Mouse (Mus musculus) erythroid progenitor cell, adult 5-6 weeks (primary cell): ENCODE measurements around the gene Zfp655. TPM values are rescaled to one million over a fixed set of nuclear protein-coding genes. Genes with fewer than 3 reads are reported as not detected.
"Not testable (repeated sequence)": the region's sequence is repeated elsewhere in the genome, so short reads cannot be mapped to it uniquely, and the experiment has no call there.

ENCODE experiments used
- ATAC-seq: replicated peaks from 2 replicates; pipeline ENCODE4 v1.8.0; 2016; ENCODE audit warnings: moderate number of reproducible peaks, mild to moderate bottlenecking, moderate TSS enrichment, inconsistent platforms; ENCODE audit not compliant: poor library complexity, low FRiP score, severe bottlenecking
- total RNA-seq, 2 experiments: library from RNA; stranded (forward) in 1 of 2; stranded (reverse) in 1 of 2; fragments of 150-400 nt in 1 of 2; fragments of 186-747, 209-891 nt in 1 of 2; gene quantifications; 2 replicates each; pipeline versions ENCODE4 v1.2.3 to v1.2.4; 2015 to 2017; ENCODE audit warnings: low replicate concordance in 2 of 2

Zfp655 gene
- total RNA-seq, 2 experiments from 2014 or later = 16.3 to 21.4 TPM

DNA sequence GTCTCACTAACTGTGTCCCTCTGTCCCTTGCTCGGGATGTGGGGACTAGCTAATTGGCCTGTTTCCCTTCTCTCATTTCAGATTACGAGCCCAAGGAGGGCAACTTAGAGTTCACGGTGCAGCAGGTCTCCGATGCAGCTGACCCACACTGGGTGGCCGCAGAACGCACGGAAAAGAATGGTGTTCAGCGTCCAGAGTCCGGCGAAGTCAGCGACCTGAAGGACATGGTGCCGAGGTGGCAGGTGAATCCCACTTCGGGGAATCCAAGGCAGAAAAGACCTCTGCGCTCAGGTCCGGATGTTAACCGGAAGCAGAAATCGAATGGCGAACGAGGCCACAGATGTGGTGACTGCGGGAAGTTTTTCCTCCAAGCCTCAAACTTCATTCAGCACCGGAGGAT is 13.3 kb upstream of the Zfp655 start:
- ATAC-seq = no peak

DNA sequence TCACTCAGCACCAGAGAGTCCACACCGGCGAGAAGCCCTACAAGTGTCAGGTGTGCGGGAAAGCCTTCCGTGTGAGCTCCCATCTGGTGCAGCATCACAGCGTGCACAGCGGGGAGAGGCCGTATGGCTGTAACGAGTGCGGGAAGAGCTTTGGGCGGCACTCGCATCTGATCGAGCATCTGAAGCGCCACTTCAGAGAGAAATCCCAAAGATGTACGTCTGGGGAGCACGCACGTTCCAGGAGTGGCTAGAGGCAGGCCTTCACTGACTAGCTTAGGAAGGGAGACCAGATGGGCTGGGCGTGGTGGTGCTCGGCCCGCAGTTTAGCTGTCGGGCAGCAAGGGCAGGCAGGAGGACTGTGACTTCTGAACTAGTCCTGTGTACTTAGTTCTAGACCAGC is 12.8 kb upstream of the Zfp655 start:
- no peak for ATAC-seq

DNA sequence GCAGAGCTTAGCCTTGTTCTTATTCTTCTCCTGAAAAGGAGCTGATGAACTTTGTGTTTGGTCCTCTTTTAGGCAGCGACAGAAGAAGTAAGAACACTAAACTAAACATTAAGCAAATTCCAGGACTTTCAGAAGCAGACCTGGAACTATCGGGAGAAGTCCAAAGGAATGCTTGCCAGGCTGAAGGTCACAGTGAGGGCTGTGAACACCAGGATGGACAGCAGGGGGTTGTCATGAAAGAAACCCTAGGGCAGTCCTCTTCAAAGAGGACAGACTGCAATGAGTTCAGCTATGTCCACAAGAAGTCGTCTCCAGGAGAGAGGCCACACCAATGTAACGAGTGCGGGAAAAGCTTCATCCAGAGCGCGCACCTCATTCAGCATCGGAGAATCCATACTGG is 11.5 kb upstream of the Zfp655 start:
- no peak for ATAC-seq

DNA sequence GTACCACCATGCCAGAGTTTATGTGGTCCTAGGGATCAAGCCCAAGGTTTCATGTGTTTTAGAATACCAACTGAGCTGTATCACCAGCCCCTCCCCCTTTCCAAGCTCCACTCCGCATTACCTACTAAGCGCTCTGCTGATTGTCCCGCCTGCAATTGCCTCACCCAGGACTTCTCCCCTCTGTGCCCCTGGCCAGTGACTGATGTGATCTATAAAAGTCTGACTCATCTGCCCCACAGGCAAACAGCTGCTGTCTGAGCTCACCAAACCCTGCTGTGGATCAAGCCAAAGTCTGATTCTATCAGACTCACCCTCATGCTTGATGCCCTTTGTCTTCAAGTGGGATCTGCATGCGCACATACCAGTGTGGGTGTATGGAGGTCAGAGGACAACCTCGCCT is 8.7 kb upstream of the Zfp655 start:
- ATAC-seq = no peak

DNA sequence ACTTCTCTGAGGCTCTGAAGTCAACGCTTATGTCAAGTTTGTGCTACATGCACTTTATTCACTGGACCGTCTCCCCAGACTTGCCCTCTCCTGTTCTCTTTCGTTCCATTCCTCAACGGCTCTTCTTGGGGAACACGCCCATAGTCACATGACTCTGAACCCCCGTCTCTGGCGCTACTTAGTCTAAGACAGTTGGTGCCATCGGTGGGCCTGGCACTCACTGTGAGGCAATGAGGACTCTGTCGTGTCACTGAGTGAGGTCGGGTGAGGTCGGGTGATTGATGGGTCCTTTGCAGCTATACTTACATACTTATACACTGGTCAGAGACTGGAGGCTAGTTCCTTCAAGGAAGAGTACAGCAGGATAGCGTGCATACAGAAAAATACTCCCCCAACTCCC is 8.1 kb upstream of the Zfp655 start:
- no peak for ATAC-seq

DNA sequence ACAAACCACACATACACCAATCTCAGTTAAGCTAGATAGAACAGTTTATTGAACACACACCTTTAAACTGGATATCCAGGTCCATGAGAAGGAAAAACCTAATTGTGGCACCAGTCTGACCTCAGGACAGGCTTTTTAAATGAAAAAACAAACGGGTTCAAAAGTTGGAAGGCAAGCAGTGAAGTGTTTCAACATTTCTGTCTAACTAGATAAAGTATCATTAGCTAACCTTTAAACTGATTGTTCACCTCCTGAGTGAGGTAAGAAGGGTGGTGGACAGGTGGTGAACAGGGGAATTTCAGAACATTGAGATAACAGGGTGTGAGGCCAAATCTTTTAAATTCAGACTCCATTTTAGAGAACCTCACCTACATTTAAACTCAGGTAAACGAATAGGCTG is 5.1 kb upstream of the Zfp655 start:
- ATAC-seq = no peak

DNA sequence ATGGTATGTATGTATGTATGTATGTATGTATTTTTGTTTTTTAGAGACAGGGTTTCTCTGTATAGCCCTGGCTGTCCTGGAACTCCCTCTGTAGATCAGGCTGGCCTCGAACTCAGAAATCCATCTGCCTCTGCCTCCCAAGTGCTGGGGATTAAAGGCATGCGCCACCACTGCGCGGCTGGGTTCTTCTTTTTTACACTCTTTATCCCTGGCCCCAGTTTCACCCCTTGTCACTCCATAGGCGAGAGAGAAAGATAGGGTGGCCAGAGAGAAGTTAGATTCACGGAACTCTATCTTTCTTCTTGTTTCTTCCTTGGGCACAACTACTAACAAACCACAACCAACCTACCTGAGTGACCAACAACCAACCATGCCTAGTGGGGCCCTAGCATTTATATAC is 2.2 kb upstream of the Zfp655 start:
- not testable (repeated sequence) for ATAC-seq

DNA sequence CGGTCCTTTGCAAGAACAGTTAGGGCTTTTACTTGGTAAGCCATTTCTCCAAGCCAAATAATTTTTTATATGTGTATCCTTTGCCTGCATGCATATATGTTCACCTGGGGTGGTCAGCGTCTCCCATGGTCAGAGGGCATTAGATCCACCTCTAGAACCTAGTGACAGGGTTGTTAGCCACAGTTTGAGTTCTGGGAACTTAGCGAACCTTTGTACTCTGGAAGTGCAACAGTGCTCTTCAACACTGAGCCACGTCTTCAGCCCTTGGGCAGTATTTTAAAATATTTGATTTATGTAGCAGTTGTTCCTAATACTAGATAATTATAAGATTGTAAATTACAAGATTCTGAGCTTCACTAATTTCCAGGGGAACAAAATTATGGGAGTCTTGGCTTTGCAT is 874 bp upstream of the Zfp655 start:
- ATAC-seq = no peak

DNA sequence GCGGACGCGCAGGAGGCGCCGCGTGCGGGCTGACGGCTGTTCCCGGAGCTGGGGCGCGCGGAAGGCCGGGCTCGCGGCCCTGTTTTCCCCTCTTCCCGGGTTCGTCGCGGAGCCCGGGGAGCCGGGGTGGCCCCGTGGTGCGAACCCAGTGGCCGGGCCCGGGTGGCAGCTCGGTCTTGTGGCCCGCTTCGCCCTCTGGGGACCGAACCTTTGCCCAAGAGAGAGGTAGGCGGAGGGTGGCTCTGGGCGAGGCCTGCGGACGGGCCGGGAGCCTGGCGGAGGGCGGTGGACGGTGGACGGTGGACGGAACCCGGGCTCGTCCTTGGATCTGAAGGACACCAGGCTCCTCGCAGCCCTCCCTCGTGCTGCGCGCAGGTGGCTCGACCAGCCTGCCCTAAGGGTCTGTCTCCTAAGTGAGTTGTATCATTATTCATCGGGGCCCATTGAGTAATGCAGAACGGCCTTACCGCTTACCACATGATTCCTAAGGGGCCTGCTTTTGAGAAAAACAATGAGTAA is 437 bp downstream of the Zfp655 start:
- peak; percentile 46; the same call in 1 of the 2 replicates for ATAC-seq

DNA sequence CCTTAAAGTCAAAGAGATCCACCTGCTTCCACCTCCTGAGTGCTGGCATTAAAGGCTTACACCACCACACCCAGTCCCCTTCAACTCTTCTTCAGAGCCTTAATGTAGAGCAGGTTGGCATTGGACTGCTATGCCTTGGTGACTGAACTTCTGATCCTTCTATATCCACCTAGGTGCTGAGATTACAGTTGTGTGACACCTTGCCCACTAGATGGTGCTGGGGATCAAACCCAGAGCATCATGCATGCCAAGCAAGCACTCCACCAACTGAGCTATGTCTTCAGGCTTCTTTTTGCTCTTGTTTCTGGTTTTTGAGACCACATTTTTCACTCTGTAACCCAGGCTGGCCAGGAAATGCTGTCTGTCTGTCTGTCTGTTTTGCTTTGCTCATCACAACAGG is 3.1 kb downstream of the Zfp655 start:
- no peak for ATAC-seq

DNA sequence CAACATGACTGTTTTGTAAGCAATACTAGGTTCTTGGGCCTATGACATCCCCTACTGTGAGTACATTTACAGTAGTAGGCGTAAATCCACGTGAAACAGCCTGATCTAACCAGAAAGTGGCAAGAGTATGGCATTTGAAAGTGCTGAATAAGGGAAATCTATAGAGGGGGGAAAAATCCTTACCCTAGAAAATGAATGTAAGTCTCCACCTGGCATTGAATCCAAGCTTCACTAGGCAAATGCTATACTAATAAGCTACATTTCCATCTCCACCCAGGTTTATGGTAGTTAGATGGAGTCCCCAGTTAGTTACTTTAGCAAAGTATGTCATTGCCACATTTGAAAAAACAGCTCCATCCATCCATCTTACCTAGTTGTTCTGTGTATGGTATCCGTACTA is 18.0 kb downstream of the Zfp655 start:
- ATAC-seq = no peak

DNA sequence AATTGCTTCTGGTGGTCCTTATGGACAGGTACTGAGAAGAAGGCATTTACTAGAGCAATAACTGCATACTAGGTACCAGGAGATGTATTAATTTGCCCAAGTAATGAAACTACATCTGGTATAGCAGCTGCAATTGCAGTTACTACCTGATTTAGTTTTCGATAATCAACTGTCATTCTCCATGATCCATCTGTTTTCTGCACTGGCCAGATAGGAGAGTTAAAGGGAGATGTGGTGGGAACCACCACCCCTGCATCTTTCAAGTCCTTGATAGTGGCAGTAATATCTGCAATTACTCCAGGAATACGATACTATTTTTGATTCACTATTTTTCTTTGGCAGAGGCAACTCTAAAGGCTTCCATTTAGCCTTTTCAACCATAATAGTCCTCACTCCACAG is 42.1 kb downstream of the Zfp655 start:
- ATAC-seq = not testable (repeated sequence)

DNA sequence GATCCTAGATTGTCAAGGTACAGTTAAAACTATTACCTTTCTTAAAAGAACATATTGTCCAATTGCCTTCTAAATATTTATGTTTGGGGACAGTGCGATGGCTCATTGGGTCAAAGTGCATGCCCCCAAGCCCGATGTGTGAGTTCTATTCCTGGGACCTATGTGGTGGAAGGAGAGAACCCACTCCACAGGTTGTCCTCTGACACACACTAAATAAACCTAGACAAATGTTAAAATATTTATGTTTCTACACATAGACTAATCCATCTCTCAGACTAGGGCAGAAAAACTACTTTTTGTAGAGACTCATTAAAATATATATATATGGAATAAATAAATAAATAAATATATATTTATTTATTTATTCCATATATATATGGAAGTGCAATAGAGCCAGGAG is 48.4 kb downstream of the Zfp655 start:
- no peak for ATAC-seq

DNA sequence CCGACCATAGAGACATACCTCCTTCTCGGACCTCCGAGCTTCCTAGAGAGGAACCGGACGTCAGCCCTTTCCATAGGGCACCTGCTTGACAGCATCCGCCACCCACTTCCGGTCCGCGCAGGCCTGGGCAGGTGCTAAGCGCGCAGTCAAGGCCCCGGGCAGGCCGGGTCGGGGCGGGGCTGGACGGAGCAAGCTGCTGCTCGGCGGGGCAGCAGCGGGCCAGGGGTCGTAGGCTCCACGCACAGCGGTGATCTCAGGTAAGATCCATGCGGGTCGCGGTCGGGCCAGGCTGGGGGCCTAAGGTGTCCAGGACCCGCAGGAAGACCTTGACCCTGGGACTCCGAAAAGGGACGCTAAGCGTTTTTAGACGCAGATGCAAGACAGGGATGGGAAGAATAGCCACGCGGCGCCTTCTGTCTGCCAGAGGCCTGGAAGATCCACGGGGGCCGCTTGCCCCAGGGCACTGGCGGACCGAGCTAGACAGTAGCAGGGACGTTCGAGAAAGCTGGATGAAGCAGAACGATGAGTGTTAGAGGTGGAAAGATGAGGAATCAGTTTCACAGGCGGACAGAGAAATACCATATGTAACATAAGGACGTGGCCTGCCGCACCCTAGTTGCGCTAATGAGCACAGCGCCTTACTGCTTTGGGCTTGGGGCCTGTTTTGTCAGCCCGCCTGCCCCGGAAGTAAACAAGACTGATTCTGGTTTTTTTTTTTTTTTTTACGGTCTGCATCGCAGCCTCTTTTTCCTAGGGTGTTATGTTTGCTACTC is 49.0 kb downstream of the Zfp655 start, which contains the start of gene Zscan25:
Gene Zscan25, plus strand, starts transcription at position 130 of the 773 bp plus-strand sequence.
- peak; percentile 99 for ATAC-seq

DNA sequence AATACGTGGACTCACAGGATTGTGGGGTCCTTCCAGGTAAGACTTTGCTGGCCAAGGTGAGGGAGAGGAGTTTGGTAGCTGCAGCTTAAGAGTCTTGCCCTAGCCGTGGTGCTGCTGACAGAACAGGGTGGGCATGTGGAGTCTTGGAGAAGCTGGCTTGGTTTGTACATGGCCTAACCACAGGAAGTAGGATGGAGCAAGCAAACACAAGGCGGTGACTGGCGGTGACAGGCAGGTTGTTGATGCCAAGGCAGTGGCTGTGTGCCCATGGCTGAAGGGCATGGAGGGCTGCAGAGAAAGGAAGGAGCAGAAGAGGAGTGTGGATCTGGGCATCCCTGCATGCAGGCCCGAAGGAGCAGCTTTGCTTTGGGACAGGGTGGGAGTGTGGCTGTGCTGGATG is 56.9 kb downstream of the Zfp655 start:
- no peak for ATAC-seq

DNA sequence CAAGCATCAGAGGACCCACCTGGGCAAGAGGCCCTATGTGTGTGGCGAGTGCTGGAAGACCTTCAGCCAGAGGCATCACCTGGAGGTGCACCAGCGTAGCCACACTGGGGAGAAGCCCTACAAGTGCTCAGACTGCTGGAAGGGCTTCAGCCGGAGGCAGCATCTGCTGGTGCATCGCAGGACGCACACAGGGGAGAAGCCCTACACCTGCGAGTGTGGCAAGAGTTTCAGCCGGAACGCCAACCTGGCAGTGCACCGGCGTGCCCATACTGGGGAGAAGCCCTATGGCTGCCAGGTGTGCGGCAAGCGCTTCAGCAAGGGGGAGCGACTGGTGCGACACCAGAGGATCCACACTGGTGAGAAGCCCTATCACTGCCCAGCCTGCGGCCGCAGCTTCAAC is 59.2 kb downstream of the Zfp655 start:
- ATAC-seq = no peak

DNA sequence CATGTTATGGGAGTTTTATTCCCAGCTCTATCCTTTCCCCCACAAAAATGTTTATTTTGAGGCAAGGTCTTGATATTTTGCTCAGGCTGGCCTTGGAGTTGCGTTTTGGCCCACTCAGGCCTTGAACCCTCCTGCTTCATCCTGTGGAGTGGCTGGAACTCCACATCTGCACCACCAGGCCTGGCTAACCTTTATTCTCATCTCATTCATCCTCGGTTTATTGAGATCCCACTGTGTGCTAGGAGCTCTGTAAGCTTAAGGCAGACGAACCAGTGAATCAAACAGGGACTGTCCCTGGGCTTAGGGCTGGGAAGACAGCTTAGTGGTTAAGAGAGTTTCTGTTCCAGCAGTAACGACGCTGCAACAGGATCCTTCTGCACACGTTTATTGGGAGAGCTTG is 60.9 kb downstream of the Zfp655 start:
- ATAC-seq = no peak

Other genes starting within 250 kb of the Zfp655 start
- not detected in 2 replicates for gene Gm4871, start 199.0 kb upstream of the Zfp655 start, total RNA-seq (2015; ENCODE audit: low replicate concordance)
- gene Gm4871, start 199.0 kb upstream of the Zfp655 start, total RNA-seq (2017; ENCODE audit: low replicate concordance) = not detected in 2 replicates
- not detected in 2 replicates for gene 1700018F24Rik, start 188.7 kb upstream of the Zfp655 start, total RNA-seq (2015; ENCODE audit: low replicate concordance)
- gene 1700018F24Rik, start 188.7 kb upstream of the Zfp655 start, total RNA-seq (2017; ENCODE audit: low replicate concordance) = not detected in 2 replicates
- 54.9 and 76.0 TPM in 2 replicates for gene Arpc1a, start 147.9 kb upstream of the Zfp655 start, total RNA-seq (2015; ENCODE audit: low replicate concordance)
- gene Arpc1a, start 147.9 kb upstream of the Zfp655 start, total RNA-seq (2017; ENCODE audit: low replicate concordance) = 17.3 and 34.7 TPM in 2 replicates
- gene Kpna7, start 147.7 kb upstream of the Zfp655 start, total RNA-seq (2015; ENCODE audit: low replicate concordance) = not detected in 2 replicates
- not detected in 2 replicates for gene Kpna7, start 147.7 kb upstream of the Zfp655 start, total RNA-seq (2017; ENCODE audit: low replicate concordance)
- gene Arpc1b, start 117.5 kb upstream of the Zfp655 start, total RNA-seq (2015; ENCODE audit: low replicate concordance) = 42.8 and 47.6 TPM in 2 replicates
- gene Arpc1b, start 117.5 kb upstream of the Zfp655 start, total RNA-seq (2017; ENCODE audit: low replicate concordance) = 29.4 and 33.0 TPM in 2 replicates
- gene Pdap1, start 91.5 kb upstream of the Zfp655 start, total RNA-seq (2015; ENCODE audit: low replicate concordance) = 33.5 and 34.4 TPM in 2 replicates
- gene Pdap1, start 91.5 kb upstream of the Zfp655 start, total RNA-seq (2017; ENCODE audit: low replicate concordance) = 85.3 and 103 TPM in 2 replicates
- gene Bud31, start 91.4 kb upstream of the Zfp655 start, total RNA-seq (2015; ENCODE audit: low replicate concordance) = 91.0 and 168 TPM in 2 replicates
- 128 and 139 TPM in 2 replicates for gene Bud31, start 91.4 kb upstream of the Zfp655 start, total RNA-seq (2017; ENCODE audit: low replicate concordance)
- gene Ptcd1, start 64.6 kb upstream of the Zfp655 start, total RNA-seq (2015; ENCODE audit: low replicate concordance) = 4.2 and 13.7 TPM in 2 replicates
- 8.1 and 8.5 TPM in 2 replicates for gene Ptcd1, start 64.6 kb upstream of the Zfp655 start, total RNA-seq (2017; ENCODE audit: low replicate concordance)
- 29.8 and 37.8 TPM in 2 replicates for gene Cpsf4, start 64.5 kb upstream of the Zfp655 start, total RNA-seq (2015; ENCODE audit: low replicate concordance)
- 33.1 and 36.8 TPM in 2 replicates for gene Cpsf4, start 64.5 kb upstream of the Zfp655 start, total RNA-seq (2017; ENCODE audit: low replicate concordance)
- gene Atp5j2, start 39.7 kb upstream of the Zfp655 start, total RNA-seq (2015; ENCODE audit: low replicate concordance) = 185 and 225 TPM in 2 replicates
- 43.9 and 68.5 TPM in 2 replicates for gene Atp5j2, start 39.7 kb upstream of the Zfp655 start, total RNA-seq (2017; ENCODE audit: low replicate concordance)
- gene Zkscan14, start 29.8 kb upstream of the Zfp655 start, total RNA-seq (2015; ENCODE audit: low replicate concordance) = 5.9 and 10.8 TPM in 2 replicates
- 8.1 and 14.2 TPM in 2 replicates for gene Zkscan14, start 29.8 kb upstream of the Zfp655 start, total RNA-seq (2017; ENCODE audit: low replicate concordance)
- gene Zkscan5, start 27.2 kb upstream of the Zfp655 start, total RNA-seq (2015; ENCODE audit: low replicate concordance) = 3.2 and 5.0 TPM in 2 replicates
- 4.2 and 8.2 TPM in 2 replicates for gene Zkscan5, start 27.2 kb upstream of the Zfp655 start, total RNA-seq (2017; ENCODE audit: low replicate concordance)
- 2.9 and 4.2 TPM in 2 replicates for gene Zscan25, start 48.8 kb downstream of the Zfp655 start, total RNA-seq (2015; ENCODE audit: low replicate concordance)
- gene Zscan25, start 48.8 kb downstream of the Zfp655 start, total RNA-seq (2017; ENCODE audit: low replicate concordance) = not detected in 2 replicates
- gene Cyp3a57, start 113.6 kb downstream of the Zfp655 start, total RNA-seq (2015; ENCODE audit: low replicate concordance) = not detected in 2 replicates
- not detected in 2 replicates for gene Cyp3a57, start 113.6 kb downstream of the Zfp655 start, total RNA-seq (2017; ENCODE audit: low replicate concordance)
- gene Cyp3a16, start 238.0 kb downstream of the Zfp655 start, total RNA-seq (2015; ENCODE audit: low replicate concordance) = not detected in 2 replicates
- not detected in 2 replicates for gene Cyp3a16, start 238.0 kb downstream of the Zfp655 start, total RNA-seq (2017; ENCODE audit: low replicate concordance)